Mouse (Mus musculus) c-Kit-negative CD71-positive TER-119-positive erythroid progenitor cells, embryonic 14.5 days (primary cell): Measurements from ENCODE around the gene Fbxo7.
A peak's percentile ranks its signal among the peaks of the same experiment; 100 is the strongest.

Experiments
- DNase-seq: peaks from one replicate; pipeline ENCODE4 v3.0.0-alpha.2; 2013; ENCODE audit warnings: low read depth, low spot score

The Fbxo7 gene

DNA sequence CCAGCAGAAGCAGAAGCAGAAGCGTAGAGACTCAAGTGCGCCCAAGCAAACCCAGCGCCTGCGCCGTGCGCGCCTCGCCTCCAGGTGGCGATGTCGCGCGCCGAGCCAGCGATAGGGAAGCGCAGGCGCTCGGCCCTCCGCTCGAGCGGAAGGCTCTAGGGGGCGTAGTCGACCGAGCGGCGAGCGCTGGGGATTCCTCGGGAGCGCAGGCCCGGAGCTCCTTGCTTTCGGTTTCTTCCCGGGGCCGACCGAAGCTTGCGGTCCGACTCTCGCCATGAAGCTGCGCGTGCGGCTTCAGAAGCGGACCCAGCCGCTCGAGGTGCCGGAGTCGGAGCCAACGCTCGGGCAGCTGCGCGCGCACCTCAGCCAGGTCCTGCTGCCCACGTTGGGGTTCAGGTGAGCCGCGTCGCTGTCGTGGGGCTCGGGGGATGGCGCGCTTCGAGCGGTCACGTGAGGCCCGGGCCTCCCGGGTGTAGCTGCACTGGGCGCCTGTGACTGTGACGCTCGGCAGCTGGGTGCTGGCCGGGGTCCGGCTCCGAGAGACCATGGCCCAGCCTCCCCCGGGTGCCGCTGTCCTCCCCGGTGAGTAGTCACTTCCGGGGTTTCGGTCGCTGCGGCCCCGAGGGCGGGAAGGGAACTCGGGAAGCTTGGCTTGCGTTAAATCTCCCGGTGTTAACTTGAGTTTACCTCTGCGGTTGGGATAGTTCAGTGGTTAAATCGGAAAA, at the start of gene Fbxo7:
Fbxo7 (plus strand) TSS at position 224 of the 725 bp plus-strand sequence.
- peak; percentile 89 for DNase-seq

- no peak for DNase-seq
Observed at GRCm38 (mm10) chr10:85972915-85973314, 48.9 kb upstream of the Fbxo7 start.

GRCm38 (mm10) chr10:85989412-85990115, 32.2 kb upstream of the Fbxo7 start:
- no peak for DNase-seq

- DNase-seq, result no peak
Observed at GRCm38 (mm10) chr10:85992412-85992811, 29.4 kb upstream of the Fbxo7 start.

DNA sequence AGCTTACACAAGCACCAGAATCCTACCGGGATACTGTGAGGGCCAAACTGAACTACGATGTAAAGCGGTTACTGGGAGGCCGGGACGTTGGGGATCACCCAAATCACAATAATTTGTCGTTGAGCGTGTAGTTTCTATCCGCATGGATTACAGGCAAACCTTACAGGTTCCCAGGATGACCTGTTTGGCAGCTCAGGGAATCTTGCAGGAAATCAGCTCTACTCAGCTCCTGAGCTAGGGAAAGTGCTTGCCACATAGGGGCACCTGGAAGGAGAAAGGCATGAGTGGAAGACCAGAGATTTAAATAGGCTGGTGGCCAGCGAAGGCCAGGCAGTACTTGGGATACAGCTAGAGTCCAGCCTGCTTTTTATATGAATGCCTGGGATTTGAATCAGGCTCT, 27.9 kb upstream of the Fbxo7 start:
- DNase-seq, result no peak

- no peak for DNase-seq
Observed at GRCm38 (mm10) chr10:85994543-85995104, 27.1 kb upstream of the Fbxo7 start.

GRCm38 (mm10) chr10:86000447-86000846, 21.3 kb upstream of the Fbxo7 start:
- no peak for DNase-seq

DNA sequence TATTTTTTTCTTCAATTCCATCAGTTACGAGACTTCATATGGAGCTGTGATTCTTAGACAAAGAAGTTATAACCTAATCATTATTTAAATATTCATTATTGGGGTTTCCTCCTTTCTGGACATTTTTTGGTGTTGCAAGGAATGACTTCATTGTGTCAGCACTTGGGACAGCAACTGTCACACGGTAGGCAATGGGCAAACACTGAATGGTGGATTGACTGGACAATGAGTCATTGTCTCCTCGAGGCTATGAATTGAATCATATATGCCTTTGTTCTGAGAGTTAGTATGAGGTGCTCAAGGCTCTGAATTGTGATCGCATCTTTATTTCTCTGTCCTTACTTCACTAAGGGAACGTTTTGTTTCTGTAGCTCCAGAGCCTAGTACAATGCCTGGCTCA, 15.3 kb upstream of the Fbxo7 start:
- no peak for DNase-seq

- no peak for DNase-seq
Observed at GRCm38 (mm10) chr10:86009688-86010087, 12.1 kb upstream of the Fbxo7 start.

- DNase-seq, result no peak
Observed at GRCm38 (mm10) chr10:86010636-86011035, 11.1 kb upstream of the Fbxo7 start.

GRCm38 (mm10) chr10:86011172-86011571, 10.6 kb upstream of the Fbxo7 start:
- no peak for DNase-seq

GRCm38 (mm10) chr10:86011781-86012180, 10.0 kb upstream of the Fbxo7 start, which contains the start of gene Bpifc:
TSS of gene Bpifc (minus strand) at chr10:86011895.
- no peak for DNase-seq

GRCm38 (mm10) chr10:86017781-86018180, 4.0 kb upstream of the Fbxo7 start:
- no peak for DNase-seq

DNA sequence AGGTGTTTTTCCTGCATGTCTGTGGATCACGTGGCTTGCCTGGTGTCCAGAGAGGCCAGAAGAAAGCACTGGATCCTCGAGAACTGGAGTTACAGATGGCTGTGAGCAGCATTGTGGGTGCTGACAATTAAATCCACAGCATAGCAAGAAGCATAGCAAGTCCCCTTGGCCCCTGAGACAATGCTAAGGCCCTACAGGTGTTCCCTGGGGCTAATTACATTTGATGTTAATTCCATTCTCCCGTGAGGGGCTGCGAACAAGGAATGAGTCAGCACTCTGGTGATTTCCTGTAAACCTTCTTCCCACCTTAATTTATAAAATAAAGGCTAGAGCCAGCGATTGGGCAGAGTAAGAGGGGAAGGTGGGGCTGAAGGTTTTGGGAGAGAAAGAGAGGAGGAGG, 3.0 kb upstream of the Fbxo7 start:
- DNase-seq, result no peak

GRCm38 (mm10) chr10:86021408-86021748, 394 bp upstream of the Fbxo7 start:
- DNase-seq, result no peak

- no peak for DNase-seq
Observed at GRCm38 (mm10) chr10:86022474-86022816, 673 bp downstream of the Fbxo7 start.

- DNase-seq, result peak; percentile 33
Observed at GRCm38 (mm10) chr10:86023149-86023548, 1.4 kb downstream of the Fbxo7 start.

- DNase-seq, result no peak
Observed at GRCm38 (mm10) chr10:86025906-86026305, 4.1 kb downstream of the Fbxo7 start.

- peak; percentile 82 for DNase-seq
Observed at GRCm38 (mm10) chr10:86026354-86026753, 4.6 kb downstream of the Fbxo7 start.

DNA sequence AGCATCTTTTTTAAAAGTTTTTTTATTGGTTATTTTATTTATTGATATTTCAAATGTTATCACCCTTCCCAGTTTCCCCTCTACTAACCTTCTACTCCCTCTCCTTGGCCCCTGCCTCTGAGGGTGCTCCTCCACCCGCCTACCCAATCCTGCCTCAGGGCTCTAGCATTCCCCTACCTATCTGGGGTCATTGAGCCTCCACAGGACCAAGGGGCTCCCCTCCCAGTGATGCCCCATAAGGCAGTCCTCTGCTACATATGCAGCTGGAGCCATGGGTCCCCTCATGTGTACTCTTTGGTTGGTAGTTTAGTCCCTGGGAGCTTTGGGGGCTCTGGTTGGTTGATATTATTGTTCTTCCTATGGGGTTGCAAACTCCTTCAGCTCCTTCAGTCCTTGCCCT, 5.0 kb downstream of the Fbxo7 start:
- DNase-seq, result peak; percentile 40

GRCm38 (mm10) chr10:86030743-86031142, 9.0 kb downstream of the Fbxo7 start:
- DNase-seq, result no peak

GRCm38 (mm10) chr10:86032517-86032916, 10.7 kb downstream of the Fbxo7 start:
- DNase-seq, result no peak
